Mouse (Mus musculus): ENCODE measurements around the gene Myrfl.
A peak's percentile ranks its signal among the peaks of the same experiment; 100 is the strongest.

The Myrfl gene

GRCm38 (mm10) chr10:116912850-116913249 lies 16.1 kb upstream of the Myrfl start:
- DNase-seq, result no peak

DNA sequence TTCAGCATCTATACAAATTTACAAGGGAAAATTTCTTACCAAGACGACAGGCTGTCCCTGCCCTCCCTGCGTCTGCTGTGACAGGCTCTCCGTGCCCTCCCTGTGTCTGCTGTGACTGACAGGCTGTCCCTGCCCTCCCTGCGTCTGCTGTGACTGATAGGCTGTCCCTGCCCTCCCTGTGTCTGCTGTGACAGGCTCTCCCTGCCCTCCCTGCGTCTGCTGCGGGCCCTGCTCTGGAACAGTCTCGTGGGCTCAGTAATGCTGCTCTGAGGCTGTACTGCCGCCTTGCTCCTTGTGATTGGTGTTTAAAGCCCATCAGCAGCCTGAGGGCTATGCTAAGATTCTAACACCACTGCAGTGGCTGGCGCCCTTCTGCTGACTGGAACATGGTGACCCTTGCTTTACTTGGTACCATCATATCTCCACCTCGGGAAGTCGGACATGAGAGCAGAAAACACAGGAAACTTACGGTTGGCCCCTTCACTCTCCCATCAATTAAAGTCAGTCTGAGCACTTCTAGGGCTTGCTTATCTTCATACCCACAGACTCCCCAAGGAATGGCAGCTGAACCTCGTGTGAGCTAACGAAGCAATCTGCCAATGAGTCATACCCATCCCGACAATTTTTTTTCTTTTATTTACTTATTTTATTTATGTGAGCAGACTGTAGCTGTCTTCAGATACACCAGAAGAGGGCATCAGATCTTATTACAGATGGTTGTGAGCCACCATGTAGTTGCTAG lies 12.4 kb upstream of the Myrfl start:
- DNase-seq, result no peak

GRCm38 (mm10) chr10:116906794-116907193 lies 10.1 kb upstream of the Myrfl start:
- no peak for DNase-seq

DNA sequence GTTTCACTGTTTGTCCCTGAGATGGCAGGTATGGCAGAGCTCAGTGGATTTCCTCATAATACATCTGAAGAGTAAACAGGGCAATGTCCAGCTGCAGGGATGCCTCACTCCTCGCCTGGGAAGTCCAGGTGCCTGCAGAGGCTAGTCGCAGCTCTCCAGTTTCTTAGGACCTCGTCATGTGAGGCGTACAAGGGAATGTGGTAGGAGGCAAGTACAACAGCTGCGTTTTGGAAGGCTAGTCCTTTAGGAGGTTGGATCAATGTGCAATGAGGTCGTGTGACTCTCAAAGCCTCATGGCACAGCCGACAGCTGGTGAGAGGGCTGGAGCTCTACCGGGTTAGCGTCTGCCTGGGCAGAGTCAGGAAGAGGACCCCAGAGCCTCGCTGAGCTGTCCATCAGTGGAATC lies 7.8 kb upstream of the Myrfl start:
- no peak for DNase-seq

- DNase-seq, result no peak
Observed at GRCm38 (mm10) chr10:116895108-116895833, 1.4 kb downstream of the Myrfl start.

DNA sequence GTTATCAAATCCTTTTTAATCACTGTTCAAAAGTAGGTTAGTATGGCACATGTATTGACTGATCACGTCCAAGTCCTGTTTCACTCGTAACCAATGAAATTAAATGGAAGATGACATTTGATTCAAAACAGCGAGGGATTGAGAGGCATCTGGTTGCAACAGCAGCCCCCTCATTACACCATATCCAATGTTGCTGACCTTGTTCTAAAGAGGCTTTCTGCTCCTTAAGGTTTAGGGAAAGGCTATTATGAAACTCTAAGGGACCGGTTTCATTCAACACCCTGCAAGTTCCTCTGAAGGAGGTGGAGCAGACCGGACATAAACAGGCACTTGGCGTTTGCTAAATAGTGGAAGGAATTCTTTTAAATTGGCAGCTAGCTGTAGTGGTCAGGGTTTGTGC lies 2.2 kb downstream of the Myrfl start:
- DNase-seq, result no peak

DNA sequence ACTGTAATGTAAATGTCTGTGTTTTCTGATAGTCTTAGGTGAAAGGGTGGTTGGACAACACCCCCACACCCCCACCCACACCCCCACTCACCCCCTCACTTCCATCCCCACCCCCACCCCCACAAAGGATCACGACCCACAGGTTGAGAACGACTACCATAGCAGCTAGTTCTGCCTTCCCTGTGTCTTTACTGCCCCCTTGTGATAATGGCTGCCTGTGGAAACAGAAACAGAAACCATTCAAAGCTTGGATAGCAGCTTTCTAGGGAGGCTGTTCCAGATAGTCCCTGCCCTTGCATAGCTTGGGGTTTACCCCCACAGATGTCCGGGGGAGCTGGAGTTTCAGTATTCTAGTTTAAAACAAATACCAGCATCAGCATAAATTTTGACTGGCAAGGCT lies 3.0 kb downstream of the Myrfl start:
- DNase-seq, result peak; percentile 29

DNA sequence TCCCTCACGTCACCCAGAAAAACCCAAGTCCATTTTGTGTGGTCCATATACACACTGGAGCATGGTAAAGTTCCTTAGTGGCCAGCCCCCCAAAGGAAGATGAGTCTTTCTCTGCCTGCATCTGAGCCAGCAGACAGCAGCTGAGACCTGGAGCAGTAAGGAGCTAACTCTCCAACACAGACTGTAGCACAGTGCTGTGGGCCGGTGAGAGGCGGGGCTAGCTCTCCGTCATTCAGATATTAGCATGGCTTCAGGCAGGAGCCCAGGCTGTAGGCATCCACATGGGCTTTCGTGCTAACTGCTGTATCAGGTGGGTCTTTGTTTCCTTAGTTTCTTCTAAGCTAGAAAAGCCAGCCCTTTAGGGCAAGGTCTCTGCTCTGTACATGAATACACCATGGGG lies 6.1 kb downstream of the Myrfl start:
- DNase-seq, result no peak

GRCm38 (mm10) chr10:116884552-116884951 lies 12.2 kb downstream of the Myrfl start:
- no peak for DNase-seq

DNA sequence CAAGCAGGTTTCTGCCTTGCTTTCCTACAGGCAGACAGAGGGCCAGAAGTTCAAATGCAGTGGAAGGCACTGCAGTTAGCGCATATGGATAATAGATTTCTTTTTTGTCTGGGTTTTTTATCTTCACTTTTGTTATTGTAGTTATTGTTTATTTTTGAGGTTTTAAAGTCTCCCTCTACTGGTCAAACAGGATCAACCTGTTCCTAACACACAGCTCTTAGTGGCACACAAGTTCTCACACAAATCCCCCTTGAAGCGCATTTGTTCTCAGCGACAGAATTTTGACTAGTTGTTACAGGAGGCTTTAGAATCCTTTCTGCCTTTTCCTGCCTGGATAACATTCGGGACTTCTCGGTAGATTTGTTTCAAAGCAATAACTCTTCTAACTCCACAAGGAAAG lies 13.2 kb downstream of the Myrfl start:
- DNase-seq, result no peak

DNA sequence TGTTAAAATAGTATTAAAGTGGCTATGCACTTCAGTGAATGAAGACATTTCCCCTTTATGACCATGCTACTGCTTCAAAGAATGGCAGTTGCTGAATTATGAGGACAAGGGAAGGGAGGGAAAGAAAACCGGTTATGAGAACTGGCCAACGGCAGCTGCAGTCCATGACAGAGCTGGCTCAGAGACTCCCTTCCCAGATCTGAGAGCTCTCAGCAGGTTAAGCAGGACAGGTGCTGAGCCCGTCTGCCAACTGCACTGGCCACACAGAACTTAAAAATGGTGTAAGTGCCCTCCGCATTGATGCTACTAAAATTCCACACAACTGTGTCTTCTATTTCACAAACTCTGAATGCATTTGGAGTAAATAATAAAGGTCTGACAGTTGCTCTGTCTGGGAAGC lies 19.3 kb downstream of the Myrfl start:
- DNase-seq, result no peak

DNA sequence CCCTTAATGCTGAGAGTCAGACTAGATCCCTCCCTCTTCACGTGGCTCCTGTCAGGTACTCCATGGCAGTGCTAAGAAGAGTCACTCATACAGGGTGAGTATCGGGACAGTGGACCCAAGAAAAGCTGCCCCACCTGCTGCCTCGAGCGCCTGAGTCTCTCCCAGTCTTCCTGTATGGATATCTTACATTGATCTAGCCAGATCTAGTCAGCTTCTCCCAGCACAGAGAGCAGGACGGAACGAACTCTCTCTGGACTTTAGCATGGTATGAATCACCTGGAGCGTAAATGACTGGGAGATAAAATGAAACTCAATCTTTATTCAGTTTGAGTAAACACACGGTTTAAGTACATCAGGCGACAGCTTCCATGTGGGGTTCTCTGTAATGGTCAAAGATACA lies 22.2 kb downstream of the Myrfl start:
- no peak for DNase-seq

DNA sequence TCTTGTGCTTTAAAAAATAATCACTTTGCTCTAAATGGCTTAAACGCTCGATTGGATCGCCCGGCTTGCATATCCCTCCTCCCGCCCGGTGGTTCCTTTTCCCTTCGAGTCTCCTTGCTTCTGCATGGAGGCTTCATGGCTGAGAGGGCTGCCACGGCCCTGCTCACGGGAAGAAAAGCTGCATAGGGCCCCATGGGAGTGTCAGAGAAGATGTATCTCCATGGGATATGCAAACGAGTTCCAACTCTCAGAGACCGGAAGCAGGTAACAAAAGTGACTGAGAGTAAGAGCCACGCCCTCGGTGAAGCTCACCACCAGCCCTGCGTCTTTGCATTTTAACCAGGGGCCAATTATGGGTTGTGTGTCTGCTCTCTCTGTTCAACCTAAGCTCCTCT lies 24.7 kb downstream of the Myrfl start:
- no peak for DNase-seq

GRCm38 (mm10) chr10:116871329-116872015 lies 25.2 kb downstream of the Myrfl start:
- DNase-seq, result peak; percentile 30

GRCm38 (mm10) chr10:116870819-116871218 lies 25.9 kb downstream of the Myrfl start:
- no peak for DNase-seq

- DNase-seq, result no peak
Observed at GRCm38 (mm10) chr10:116853159-116853845, 43.4 kb downstream of the Myrfl start.

- DNase-seq, result peak; percentile 82
Observed at GRCm38 (mm10) chr10:116848749-116849473, 47.8 kb downstream of the Myrfl start.

GRCm38 (mm10) chr10:116841551-116841950 lies 55.2 kb downstream of the Myrfl start:
- no peak for DNase-seq

- no peak for DNase-seq
Observed at GRCm38 (mm10) chr10:116830676-116831075, 66.0 kb downstream of the Myrfl start.

DNA sequence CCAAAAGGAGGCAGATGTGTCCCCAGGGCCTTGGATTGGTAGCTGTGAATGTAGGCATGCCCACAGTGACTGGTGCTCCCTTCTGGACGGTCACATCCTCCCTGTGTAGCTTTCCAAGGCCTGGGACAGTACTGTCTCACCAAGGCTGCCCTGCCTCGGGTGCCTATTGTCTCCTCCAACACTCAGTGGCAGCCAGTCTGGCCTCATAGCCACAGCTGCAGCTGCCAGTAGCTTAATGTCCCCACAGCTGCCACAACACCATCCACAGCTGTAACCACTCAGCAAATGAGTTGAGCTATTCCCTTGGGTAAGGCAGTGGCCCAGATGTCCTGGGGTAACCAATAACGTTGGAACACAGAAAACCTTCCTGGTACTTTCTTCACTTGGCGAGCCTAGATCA lies 68.6 kb downstream of the Myrfl start:
- no peak for DNase-seq

- DNase-seq, result no peak
Observed at GRCm38 (mm10) chr10:116827306-116827705, 69.4 kb downstream of the Myrfl start.

GRCm38 (mm10) chr10:116815311-116816060 lies 81.2 kb downstream of the Myrfl start:
- DNase-seq, result no peak

All from right cerebral cortex, adult 18-20 months (tissue).